Mouse (Mus musculus) intestine, embryonic 14.5 days (tissue): ENCODE measurements around the gene Srpk2. TPM values are rescaled to one million over a fixed set of nuclear protein-coding genes. Genes with fewer than 3 reads are reported as not detected.

Experiments used
- ATAC-seq: fragments of 200-750 bp; cut with Nextera tagmentation; replicated peaks from 2 replicates; pipeline ENCODE4 v1.8.0; 2017; ENCODE audit warnings: low read depth, moderate number of reproducible peaks, moderate TSS enrichment, moderate library complexity; ENCODE audit not compliant: low FRiP score, low TSS enrichment
- DNase-seq: peaks from one replicate; pipeline ENCODE4 v3.0.0-alpha.2; 2018; ENCODE audit warnings: low spot score
- H3K27ac ChIP-seq: fragments of 300-500 bp; sonication (generic); 2 replicates; pipeline ENCODE4 v1.5.1; 2014; ENCODE audit warnings: low read depth, mild to moderate bottlenecking, control low read depth
- H3K27me3 ChIP-seq: fragments of 300-500 bp; sonication (generic); replicated peaks from 2 replicates; pipeline ENCODE4 v1.6.1; 2014; ENCODE audit warnings: low read length, control low read depth; ENCODE audit not compliant: control insufficient read depth, insufficient read depth
- H3K36me3 ChIP-seq: fragments of 300-500 bp; sonication (generic); 2 replicates; pipeline ENCODE4 v1.6.1; 2014; ENCODE audit warnings: low read length, control low read depth; ENCODE audit not compliant: control insufficient read depth, insufficient read depth
- H3K4me1 ChIP-seq: fragments of 300-500 bp; sonication (generic); replicated peaks from 2 replicates; pipeline ENCODE4 v1.6.1; 2014; ENCODE audit warnings: low read length, control low read depth, mixed read lengths; ENCODE audit not compliant: control insufficient read depth, insufficient read depth
- H3K4me2 ChIP-seq: fragments of 300-500 bp; sonication (generic); 2 replicates; pipeline ENCODE4 v1.6.1; 2014; ENCODE audit warnings: low read length
- H3K4me3 ChIP-seq: fragments of 300-500 bp; sonication (generic); 2 replicates; pipeline ENCODE4 v1.5.1; 2014; ENCODE audit warnings: low read depth, low read length, control low read depth, mixed read lengths
- H3K9ac ChIP-seq: fragments of 300-500 bp; sonication (generic); 2 replicates; pipeline ENCODE4 v1.6.1; 2014; ENCODE audit warnings: mild to moderate bottlenecking, low read length
- H3K9me3 ChIP-seq: fragments of 300-500 bp; sonication (generic); 2 replicates; pipeline ENCODE4 v1.6.1; 2016; ENCODE audit warnings: low read length, control low read depth; ENCODE audit not compliant: control insufficient read depth
- WGBS: fragments of 180-500 bp; shearing (Covaris S2); extraction: QIAGEN DNeasy Blood & Tissue Kit; methylation state at CpG from one replicate; pipeline ENCODE4 v1.1.7; 2014; 5-methylcytosine and 5-hydroxymethylcytosine counted together
- polyA plus RNA-seq: library from polyadenylated mRNA; unstranded; fragments of >200 nt; fragmentation: Nextera tagmentation; extraction: Ambion mirVana; gene quantifications from 2 replicates; pipeline ENCODE4 v1.2.1, GENCODE M21; 2014

Srpk2 gene
- polyA plus RNA-seq, 1 experiment from 2014 or later = 47.1 TPM

GRCm38 (mm10) chr5:23521645-23522044 lies 162.8 kb downstream of the Srpk2 start:
- Histone ChIP-seq H3K4me2 (no peak overlapping the region), H3K9me3 (no peaks in the 10 kb centered on the region), H3K36me3 (peaks cover 40% of the 10 kb centered on the region), H3K4me3 (no peak overlapping the region), H3K9ac (no peak overlapping the region), H3K27ac (no peak overlapping the region), H3K27me3 (no peaks in the 10 kb centered on the region), H3K4me1 (no peaks in the 10 kb centered on the region; the same call in 1 of the 2 replicates)
- DNase-seq = no peak
- 67% methylated on average over 1 of the region's 1 CpGs for WGBS
- no peak for ATAC-seq

- no peak overlapping the region for H3K4me3 ChIP-seq
- no peak overlapping the region for H3K4me2 ChIP-seq
- H3K9ac ChIP-seq = no peak overlapping the region
- H3K9me3 ChIP-seq = no peaks in the 10 kb centered on the region
- ATAC-seq (no peak), DNase-seq (no peak)
- no peaks in the 10 kb centered on the region; the same call in 1 of the 2 replicates for H3K4me1 ChIP-seq
- H3K27ac ChIP-seq = no peak overlapping the region
- no peaks in the 10 kb centered on the region for H3K27me3 ChIP-seq
- 93% methylated on average over 3 of the region's 3 CpGs for WGBS
- H3K36me3 ChIP-seq = peaks cover 37% of the 10 kb centered on the region
Observed at GRCm38 (mm10) chr5:23519679-23520078, 164.7 kb downstream of the Srpk2 start.

GRCm38 (mm10) chr5:23518673-23519072 lies 165.7 kb downstream of the Srpk2 start:
- no peaks in the 10 kb centered on the region for H3K9me3 ChIP-seq
- no peak overlapping the region for H3K4me3 ChIP-seq
- no peak overlapping the region for H3K27ac ChIP-seq
- peak; percentile 52 for DNase-seq
- WGBS = 36% methylated on average over 3 of the region's 3 CpGs
- H3K4me2 ChIP-seq = no peak overlapping the region
- no peaks in the 10 kb centered on the region for H3K27me3 ChIP-seq
- no peak overlapping the region for H3K9ac ChIP-seq
- no peaks in the 10 kb centered on the region; the same call in 1 of the 2 replicates for H3K4me1 ChIP-seq
- no peak; the same call in 1 of the 2 replicates for ATAC-seq
- H3K36me3 ChIP-seq = peaks cover 35% of the 10 kb centered on the region

GRCm38 (mm10) chr5:23517839-23518238 lies 166.6 kb downstream of the Srpk2 start:
- Histone ChIP-seq H3K4me1 (no peaks in the 10 kb centered on the region; the same call in 1 of the 2 replicates), H3K4me2 (no peak overlapping the region), H3K9ac (no peak overlapping the region), H3K27me3 (no peaks in the 10 kb centered on the region), H3K36me3 (peaks cover 42% of the 10 kb centered on the region), H3K9me3 (no peaks in the 10 kb centered on the region), H3K27ac (no peak overlapping the region), H3K4me3 (no peak overlapping the region)
- 93% methylated on average over 4 of the region's 4 CpGs for WGBS
- no peak for ATAC-seq
- DNase-seq = no peak

GRCm38 (mm10) chr5:23516962-23517361 lies 167.5 kb downstream of the Srpk2 start:
- DNase-seq (no peak), ATAC-seq (no peak)
- no peaks in the 10 kb centered on the region for H3K9me3 ChIP-seq
- no peaks in the 10 kb centered on the region; the same call in 1 of the 2 replicates for H3K4me1 ChIP-seq
- no peak overlapping the region for H3K9ac ChIP-seq
- no peak overlapping the region for H3K4me3 ChIP-seq
- 86% methylated on average over 3 of the region's 3 CpGs for WGBS
- no peak overlapping the region for H3K4me2 ChIP-seq
- H3K36me3 ChIP-seq = peaks cover 40% of the 10 kb centered on the region
- H3K27ac ChIP-seq = no peak overlapping the region
- H3K27me3 ChIP-seq = no peaks in the 10 kb centered on the region

- Histone ChIP-seq H3K9ac (no peak overlapping the region), H3K27me3 (no peaks in the 10 kb centered on the region), H3K4me2 (no peak overlapping the region), H3K9me3 (no peaks in the 10 kb centered on the region), H3K4me3 (no peak overlapping the region), H3K36me3 (peaks cover 52% of the 10 kb centered on the region), H3K27ac (no peak overlapping the region), H3K4me1 (no peaks in the 10 kb centered on the region; the same call in 1 of the 2 replicates)
- ATAC-seq (no peak), DNase-seq (no peak)
- WGBS = 90% methylated on average over 10 of the region's 10 CpGs
Observed at GRCm38 (mm10) chr5:23515038-23515437, 169.4 kb downstream of the Srpk2 start.

GRCm38 (mm10) chr5:23513468-23513867 lies 170.9 kb downstream of the Srpk2 start:
- ATAC-seq = no peak
- Histone ChIP-seq H3K4me1 (no peaks in the 10 kb centered on the region; the same call in 1 of the 2 replicates), H3K4me2 (no peak overlapping the region), H3K4me3 (no peak overlapping the region), H3K27me3 (no peaks in the 10 kb centered on the region), H3K9ac (no peak overlapping the region), H3K36me3 (peaks cover 64% of the 10 kb centered on the region), H3K27ac (no peak overlapping the region), H3K9me3 (no peaks in the 10 kb centered on the region)
- DNase-seq = no peak
- 91% methylated on average over 13 of the region's 13 CpGs for WGBS

- H3K36me3 ChIP-seq = peaks cover 60% of the 10 kb centered on the region
- H3K4me2 ChIP-seq = no peak overlapping the region
- H3K4me1 ChIP-seq = no peaks in the 10 kb centered on the region
- ATAC-seq (no peak), DNase-seq (no peak)
- H3K9ac ChIP-seq = no peak overlapping the region
- no peaks in the 10 kb centered on the region for H3K27me3 ChIP-seq
- 89% methylated on average over 7 of the region's 7 CpGs for WGBS
- H3K9me3 ChIP-seq = no peaks in the 10 kb centered on the region
- no peak overlapping the region for H3K4me3 ChIP-seq
- no peak overlapping the region for H3K27ac ChIP-seq
Observed at GRCm38 (mm10) chr5:23512556-23512955, 171.9 kb downstream of the Srpk2 start.

- Histone ChIP-seq H3K4me3 (no peak overlapping the region), H3K27ac (no peak overlapping the region), H3K9me3 (no peaks in the 10 kb centered on the region), H3K9ac (no peak overlapping the region), H3K4me2 (no peak overlapping the region), H3K4me1 (no peaks in the 10 kb centered on the region), H3K27me3 (no peaks in the 10 kb centered on the region), H3K36me3 (peaks cover 60% of the 10 kb centered on the region)
- no peak for DNase-seq
- WGBS = 96% methylated on average over 5 of the region's 5 CpGs
- no peak for ATAC-seq
Observed at GRCm38 (mm10) chr5:23511456-23511855, 173.0 kb downstream of the Srpk2 start.
